Mouse (Mus musculus) limb, embryonic 13.5 days (tissue): ENCODE data around the gene Wfikkn2. TPM values are rescaled to one million over a fixed set of nuclear protein-coding genes. Genes with fewer than 3 reads are reported as not detected.
A peak's percentile ranks its signal among the peaks of the same experiment; 100 is the strongest.
"Not testable (repeated sequence)": the region's sequence is repeated elsewhere in the genome, so short reads cannot be mapped to it uniquely, and the experiment has no call there.

ENCODE experiments used
- ATAC-seq: fragments of 200-750 bp; cut with Nextera tagmentation; 2 replicates; pipeline ENCODE4 v1.8.0; 2017; ENCODE audit warnings: low read depth, moderate number of reproducible peaks, moderate TSS enrichment; ENCODE audit not compliant: low FRiP score
- H3K27ac ChIP-seq: fragments of 300-500 bp; sonication (generic); 2 replicates; pipeline ENCODE4 v1.5.1; 2015; ENCODE audit warnings: inconsistent platforms, mild to moderate bottlenecking, moderate library complexity
- H3K27me3 ChIP-seq: fragments of 300-500 bp; sonication (generic); 2 replicates; pipeline ENCODE4 v1.6.1; 2015; ENCODE audit warnings: mild to moderate bottlenecking, inconsistent platforms
- H3K36me3 ChIP-seq: fragments of 300-500 bp; sonication (generic); 2 replicates; pipeline ENCODE4 v1.6.1; 2015; ENCODE audit warnings: inconsistent platforms, mild to moderate bottlenecking, moderate library complexity
- H3K4me1 ChIP-seq: fragments of 300-500 bp; sonication (generic); 2 replicates; pipeline ENCODE4 v1.6.1; 2015; ENCODE audit warnings: inconsistent platforms
- H3K4me2 ChIP-seq: fragments of 300-500 bp; sonication (generic); replicated peaks from 2 replicates; pipeline ENCODE4 v1.6.1; 2015; ENCODE audit warnings: inconsistent platforms, mild to moderate bottlenecking, moderate library complexity
- H3K4me3 ChIP-seq: fragments of 300-500 bp; sonication (generic); 2 replicates; pipeline ENCODE4 v1.5.1; 2015; ENCODE audit warnings: moderate library complexity, mild to moderate bottlenecking, inconsistent platforms
- H3K9ac ChIP-seq: fragments of 300-500 bp; sonication (generic); 2 replicates; pipeline ENCODE4 v1.6.1; 2015; ENCODE audit warnings: mild to moderate bottlenecking, inconsistent platforms
- H3K9me3 ChIP-seq: fragments of 300-500 bp; sonication (generic); 2 replicates; pipeline ENCODE4 v1.6.1; 2016; ENCODE audit warnings: inconsistent platforms
- WGBS: fragments of 180-500 bp; shearing (Covaris S2); methylation state at CpG from one replicate; pipeline ENCODE4 v1.1.7; 2015; 5-methylcytosine and 5-hydroxymethylcytosine counted together
- polyA plus RNA-seq: library from polyadenylated mRNA; unstranded; fragments of >200 nt; fragmentation: Nextera tagmentation; extraction: Ambion mirVana; gene quantifications from 2 replicates; pipeline ENCODE4 v1.2.1, GENCODE M21; 2015

Wfikkn2 gene
- polyA plus RNA-seq, 1 experiment from 2014 or later: 15.0 TPM

DNA sequence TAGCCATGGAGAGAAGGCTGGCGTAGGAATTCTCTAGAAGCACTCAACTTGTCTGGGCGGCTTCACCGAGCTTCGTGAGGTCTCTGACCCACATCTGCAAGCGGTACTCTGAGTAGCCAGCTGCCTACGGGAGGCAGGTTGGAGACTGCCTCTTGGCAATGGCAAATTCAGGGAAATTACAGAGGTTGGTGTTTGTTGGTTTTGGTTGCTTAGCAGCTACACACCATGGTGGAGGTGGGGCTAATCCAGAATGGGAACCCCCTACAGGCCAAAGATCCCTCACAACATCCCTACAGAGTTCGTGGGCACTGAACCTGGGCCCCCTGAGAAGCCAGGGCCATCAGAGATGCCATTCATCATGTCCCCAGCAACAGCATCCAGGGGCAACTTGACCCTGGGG lies 29.4 kb upstream of the Wfikkn2 start:
- Histone ChIP-seq H3K27me3 (no peaks in the 10 kb centered on the region), H3K27ac (no peak overlapping the region), H3K4me1 (peaks cover 31% of the 10 kb centered on the region), H3K4me2 (no peak overlapping the region), H3K4me3 (no peak overlapping the region), H3K9me3 (no peaks in the 10 kb centered on the region), H3K36me3 (no peaks in the 10 kb centered on the region), H3K9ac (no peak overlapping the region)
- WGBS: 80% methylated on average over 7 of the region's 7 CpGs
- no peak for ATAC-seq

- ATAC-seq: no peak
- H3K27me3 ChIP-seq: no peaks in the 10 kb centered on the region
- 83% methylated on average over 10 of the region's 10 CpGs for WGBS
- no peak overlapping the region for H3K4me2 ChIP-seq
- H3K27ac ChIP-seq: no peak overlapping the region
- H3K9me3 ChIP-seq: no peaks in the 10 kb centered on the region
- H3K36me3 ChIP-seq: no peaks in the 10 kb centered on the region
- no peak overlapping the region for H3K4me3 ChIP-seq
- peaks cover 24% of the 10 kb centered on the region for H3K4me1 ChIP-seq
- no peak overlapping the region for H3K9ac ChIP-seq
These were observed 28.5 kb upstream of the Wfikkn2 start for GRCm38 (mm10) chr11:94274206-94274867.

DNA sequence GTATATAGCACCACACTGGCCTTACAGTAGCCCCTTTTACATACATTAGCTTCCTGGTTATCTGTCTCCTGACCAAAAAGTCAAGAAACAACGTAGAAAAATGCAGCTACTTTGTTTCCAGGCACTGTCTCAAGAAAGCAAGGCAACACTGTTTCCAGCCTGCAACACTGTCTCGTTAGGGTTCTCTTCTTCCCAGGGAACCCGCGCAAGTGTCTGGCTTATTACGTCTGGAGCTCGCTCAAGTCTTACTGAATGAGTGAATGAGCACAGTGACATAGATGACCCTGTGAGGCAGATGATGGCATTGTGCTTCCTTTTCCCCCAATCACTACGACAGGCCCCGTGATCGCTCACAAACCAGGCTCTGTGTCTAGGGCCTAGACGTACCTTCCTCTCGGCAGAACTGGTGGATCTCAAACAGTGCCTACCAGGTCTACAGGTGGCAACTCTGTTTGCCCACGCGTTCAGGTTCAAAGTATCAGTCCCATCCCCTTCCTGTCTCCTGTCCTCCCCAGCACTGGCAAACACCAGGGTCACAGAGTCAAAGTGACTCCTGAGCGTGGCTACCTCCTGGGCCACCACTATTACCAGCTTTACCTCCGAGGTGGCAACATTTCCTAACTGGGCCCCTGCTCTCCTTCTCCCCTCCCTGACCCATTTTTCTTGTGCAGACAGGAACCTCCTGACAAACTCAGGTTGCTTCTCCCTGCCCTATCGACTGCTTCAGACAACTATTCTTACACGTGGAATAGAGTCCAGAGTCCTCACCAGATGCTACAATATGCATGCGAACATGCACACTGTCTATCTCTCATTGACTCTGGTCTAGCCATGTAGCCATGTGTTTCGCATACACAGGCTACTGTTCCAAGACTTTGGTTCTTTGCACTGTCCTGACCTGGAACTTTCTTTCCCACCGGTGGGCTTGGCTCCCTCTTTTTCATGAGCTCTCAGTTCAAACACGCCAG lies 27.4 kb upstream of the Wfikkn2 start:
- WGBS: 87% methylated on average over 21 of the region's 21 CpGs
- H3K4me2 ChIP-seq: no peak overlapping the region
- no peaks in the 10 kb centered on the region for H3K27me3 ChIP-seq
- H3K27ac ChIP-seq: no peak overlapping the region
- H3K4me3 ChIP-seq: no peak overlapping the region
- H3K4me1 ChIP-seq: peaks cover 31% of the 10 kb centered on the region
- H3K9me3 ChIP-seq: no peaks in the 10 kb centered on the region
- ATAC-seq: no peak
- H3K36me3 ChIP-seq: no peaks in the 10 kb centered on the region
- no peak overlapping the region for H3K9ac ChIP-seq

DNA sequence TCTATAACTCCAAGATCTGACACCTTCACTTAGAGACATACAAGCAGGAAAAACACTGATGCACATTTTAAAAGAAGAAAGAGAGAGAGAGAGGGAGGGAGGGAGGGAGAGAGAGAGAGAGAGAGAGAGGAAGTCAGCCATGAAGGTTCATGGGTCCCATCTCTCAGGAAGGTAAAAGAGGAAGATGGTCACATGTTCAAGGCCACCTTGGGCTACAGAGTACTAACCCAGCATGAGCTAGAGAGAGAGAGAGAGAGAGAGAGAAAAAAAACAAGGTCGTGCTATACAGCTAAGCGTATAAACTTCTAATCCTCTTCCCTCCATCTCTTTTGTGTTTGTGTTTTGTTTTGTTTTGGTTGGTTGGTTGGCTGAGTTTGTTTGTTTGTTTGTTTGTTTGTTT lies 25.2 kb upstream of the Wfikkn2 start:
- Histone ChIP-seq H3K4me1 (peaks cover 23% of the 10 kb centered on the region), H3K36me3 (no peaks in the 10 kb centered on the region), H3K4me2 (no peak overlapping the region), H3K27ac (no peak overlapping the region), H3K4me3 (no peak overlapping the region), H3K27me3 (no peaks in the 10 kb centered on the region), H3K9me3 (no peaks in the 10 kb centered on the region), H3K9ac (no peak overlapping the region)
- ATAC-seq: no peak
- WGBS: 89% methylated on average over 2 of the region's 2 CpGs

DNA sequence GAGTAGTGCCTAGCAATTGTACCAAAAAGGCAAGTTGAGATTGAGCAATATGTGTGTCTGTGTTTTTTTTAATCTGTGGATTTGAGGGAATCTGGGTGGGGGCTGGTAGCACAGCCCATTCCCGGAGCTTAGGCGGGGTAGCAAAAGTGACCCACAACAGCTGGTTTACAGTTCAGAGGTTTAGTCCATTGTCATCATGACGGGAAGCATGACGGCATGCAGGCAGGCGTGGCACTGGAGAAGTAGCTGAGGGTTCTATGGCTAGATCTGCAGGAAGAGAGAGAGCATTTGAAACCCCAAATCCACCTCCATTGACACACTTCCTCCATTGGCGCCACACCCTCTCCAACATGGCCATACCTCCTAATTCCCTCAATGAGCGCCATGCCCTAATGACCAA lies 24.1 kb upstream of the Wfikkn2 start:
- H3K27me3 ChIP-seq: no peaks in the 10 kb centered on the region
- H3K4me3 ChIP-seq: no peak overlapping the region
- no peak for ATAC-seq
- H3K9ac ChIP-seq: no peak overlapping the region
- WGBS: 91% methylated on average over 7 of the region's 7 CpGs
- no peak overlapping the region for H3K4me2 ChIP-seq
- peaks cover 25% of the 10 kb centered on the region for H3K4me1 ChIP-seq
- H3K27ac ChIP-seq: no peak overlapping the region
- no peaks in the 10 kb centered on the region for H3K36me3 ChIP-seq
- no peaks in the 10 kb centered on the region for H3K9me3 ChIP-seq

DNA sequence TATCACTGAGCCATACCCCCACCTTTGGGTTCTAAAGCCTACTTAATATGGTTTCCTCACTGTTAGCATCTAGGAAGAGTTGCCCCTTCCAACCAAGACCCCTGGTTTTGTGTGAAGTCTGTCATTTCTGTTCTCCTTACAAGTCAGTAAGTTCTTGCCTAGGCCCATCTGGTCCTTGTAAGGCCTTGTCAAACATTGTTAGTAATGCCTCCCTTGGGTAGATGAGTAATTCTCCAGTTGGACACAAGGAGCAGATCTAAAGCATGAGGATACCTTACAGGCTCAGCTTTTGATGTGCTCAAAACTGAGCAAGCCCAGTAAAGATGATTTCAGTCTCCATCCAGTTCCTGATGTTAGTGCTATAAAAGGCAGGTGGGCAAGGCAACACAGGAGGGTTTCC lies 23.0 kb upstream of the Wfikkn2 start:
- Histone ChIP-seq H3K9ac (no peak overlapping the region), H3K4me3 (no peak overlapping the region), H3K4me2 (no peak overlapping the region), H3K9me3 (no peaks in the 10 kb centered on the region), H3K27me3 (no peaks in the 10 kb centered on the region), H3K4me1 (peaks cover 31% of the 10 kb centered on the region), H3K36me3 (no peaks in the 10 kb centered on the region), H3K27ac (no peak overlapping the region)
- ATAC-seq: no peak

- H3K9ac ChIP-seq, ATAC-seq, H3K4me3 ChIP-seq, H3K36me3 ChIP-seq, H3K27ac ChIP-seq, H3K4me2 ChIP-seq, H3K9me3 ChIP-seq, H3K27me3 ChIP-seq: not testable (repeated sequence)
- H3K4me1 ChIP-seq: peaks cover 17% of the 10 kb centered on the region
- 72% methylated on average over 3 of the region's 3 CpGs for WGBS
These were observed 20.4 kb upstream of the Wfikkn2 start for GRCm38 (mm10) chr11:94266155-94266554.

DNA sequence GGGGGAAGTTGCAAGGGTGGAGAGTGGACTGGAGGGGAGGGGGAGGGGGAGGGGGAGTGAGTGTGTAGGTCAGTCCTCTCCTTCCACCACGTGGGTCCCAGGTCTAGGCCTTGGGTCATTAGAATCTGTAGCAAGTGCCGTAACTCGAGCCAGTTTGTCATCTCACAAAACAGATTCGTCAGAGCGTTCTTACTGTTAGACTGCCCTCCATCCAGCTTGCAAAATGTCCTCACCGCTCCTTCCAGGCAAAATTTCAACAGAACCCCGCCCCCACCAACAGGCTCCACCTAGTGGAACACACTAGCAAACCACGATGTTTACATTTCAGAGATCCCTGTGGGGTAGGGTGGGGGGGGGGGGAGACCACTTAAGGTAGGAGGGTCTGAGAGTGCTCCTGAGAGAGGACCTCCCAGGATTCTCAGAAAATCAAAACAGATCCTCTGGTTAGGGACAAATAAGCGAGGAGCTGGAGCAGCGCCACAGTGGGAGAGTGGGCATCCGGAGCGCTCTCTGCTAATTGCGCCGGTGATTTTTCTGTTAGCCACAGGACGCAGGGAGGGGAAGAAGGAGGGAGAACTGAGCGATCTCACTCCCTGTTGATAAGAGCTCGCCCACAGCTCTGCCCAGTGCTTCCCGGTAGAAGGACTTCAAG lies 19.5 kb upstream of the Wfikkn2 start:
- Histone ChIP-seq H3K9me3 (no peaks in the 10 kb centered on the region), H3K27ac (peak overlapping the region; percentile 72; the same call in 1 of the 2 replicates), H3K36me3 (no peaks in the 10 kb centered on the region), H3K27me3 (no peaks in the 10 kb centered on the region), H3K9ac (peak overlapping the region; percentile 51; the same call in 1 of the 2 replicates), H3K4me2 (peak overlapping the region; percentile 64), H3K4me3 (peak overlapping the region; percentile 41), H3K4me1 (peaks cover 17% of the 10 kb centered on the region)
- WGBS: under 1% methylated on average over 18 of the region's 18 CpGs
- ATAC-seq: peak; percentile 67; the same call in 1 of the 2 replicates

- no peaks in the 10 kb centered on the region for H3K27me3 ChIP-seq
- H3K4me1 ChIP-seq: peaks cover 8% of the 10 kb centered on the region
- H3K4me2 ChIP-seq: no peak overlapping the region
- H3K27ac ChIP-seq: no peak overlapping the region
- WGBS: 75% methylated on average over 6 of the region's 6 CpGs
- 0 out of 2 replicates have a peak, but pooled peaks cover 4% of the 10 kb centered on the region for H3K9me3 ChIP-seq
- H3K9ac ChIP-seq: no peak overlapping the region
- no peak overlapping the region for H3K4me3 ChIP-seq
- H3K36me3 ChIP-seq: no peaks in the 10 kb centered on the region
- ATAC-seq: no peak
These were observed 16.0 kb upstream of the Wfikkn2 start for GRCm38 (mm10) chr11:94261585-94262370.

- no peak overlapping the region for H3K4me2 ChIP-seq
- 77% methylated on average over 4 of the region's 4 CpGs for WGBS
- no peak overlapping the region for H3K27ac ChIP-seq
- H3K36me3 ChIP-seq: no peaks in the 10 kb centered on the region
- no peak overlapping the region for H3K4me3 ChIP-seq
- ATAC-seq: no peak
- peaks cover 11% of the 10 kb centered on the region for H3K4me1 ChIP-seq
- 0 out of 2 replicates have a peak, but pooled peaks cover 4% of the 10 kb centered on the region for H3K9me3 ChIP-seq
- H3K27me3 ChIP-seq: no peaks in the 10 kb centered on the region
- H3K9ac ChIP-seq: no peak overlapping the region
These were observed 14.0 kb upstream of the Wfikkn2 start for GRCm38 (mm10) chr11:94259814-94260213.

GRCm38 (mm10) chr11:94257987-94258386 lies 12.2 kb upstream of the Wfikkn2 start:
- 66% methylated on average over 14 of the region's 14 CpGs for WGBS
- Histone ChIP-seq H3K9ac (no peak overlapping the region), H3K27me3 (no peaks in the 10 kb centered on the region), H3K4me3 (no peak overlapping the region), H3K36me3 (no peaks in the 10 kb centered on the region), H3K4me2 (no peak overlapping the region), H3K4me1 (peaks cover 10% of the 10 kb centered on the region), H3K9me3 (0 out of 2 replicates have a peak, but pooled peaks cover 4% of the 10 kb centered on the region), H3K27ac (no peak overlapping the region)
- no peak for ATAC-seq
